Mouse (Mus musculus) hindbrain, embryonic 13.5 days (tissue): Measurements from ENCODE around the gene Rpl37a. TPM values are rescaled to one million over a fixed set of nuclear protein-coding genes. Genes with fewer than 3 reads are reported as not detected.

ENCODE experiments used
- ATAC-seq: fragments of 200-750 bp; cut with Nextera tagmentation; 2 replicates; pipeline ENCODE4 v1.8.0; 2017; ENCODE audit warnings: moderate TSS enrichment; ENCODE audit not compliant: low FRiP score
- H3K27ac ChIP-seq: fragments of 300-500 bp; sonication (generic); 2 replicates; pipeline ENCODE4 v1.5.1; 2015; ENCODE audit warnings: inconsistent platforms, mild to moderate bottlenecking, moderate library complexity
- H3K27me3 ChIP-seq: fragments of 300-500 bp; sonication (generic); 2 replicates; pipeline ENCODE4 v1.6.1; 2015; ENCODE audit warnings: mild to moderate bottlenecking, inconsistent platforms
- H3K36me3 ChIP-seq: fragments of 300-500 bp; sonication (generic); 2 replicates; pipeline ENCODE4 v1.6.1; 2015; ENCODE audit warnings: mild to moderate bottlenecking, inconsistent platforms
- H3K4me1 ChIP-seq: fragments of 300-500 bp; sonication (generic); replicated peaks from 2 replicates; pipeline ENCODE4 v1.6.1; 2015; ENCODE audit warnings: inconsistent platforms
- H3K4me2 ChIP-seq: fragments of 300-500 bp; sonication (generic); 2 replicates; pipeline ENCODE4 v1.6.1; 2015; ENCODE audit warnings: inconsistent platforms, mild to moderate bottlenecking, moderate library complexity
- H3K4me3 ChIP-seq: fragments of 300-500 bp; sonication (generic); 2 replicates; pipeline ENCODE4 v1.5.1; 2015; ENCODE audit warnings: mild to moderate bottlenecking, inconsistent platforms
- H3K9ac ChIP-seq: fragments of 300-500 bp; sonication (generic); 2 replicates; pipeline ENCODE4 v1.6.1; 2015; ENCODE audit warnings: mild to moderate bottlenecking, inconsistent platforms
- H3K9me3 ChIP-seq: fragments of 300-500 bp; sonication (generic); 2 replicates; pipeline ENCODE4 v1.6.1; 2016; ENCODE audit warnings: inconsistent platforms
- WGBS: fragments of 180-500 bp; shearing (Covaris S2); methylation state at CpG from one replicate; pipeline ENCODE4 v1.1.7; 2015; 5-methylcytosine and 5-hydroxymethylcytosine counted together
- polyA plus RNA-seq: library from polyadenylated mRNA; unstranded; fragments of >200 nt; fragmentation: Nextera tagmentation; extraction: Ambion mirVana; gene quantifications from 2 replicates; pipeline ENCODE4 v1.2.1, GENCODE M21; 2015

Rpl37a gene
- polyA plus RNA-seq, 1 experiment from 2014 or later = 1,281 TPM

DNA sequence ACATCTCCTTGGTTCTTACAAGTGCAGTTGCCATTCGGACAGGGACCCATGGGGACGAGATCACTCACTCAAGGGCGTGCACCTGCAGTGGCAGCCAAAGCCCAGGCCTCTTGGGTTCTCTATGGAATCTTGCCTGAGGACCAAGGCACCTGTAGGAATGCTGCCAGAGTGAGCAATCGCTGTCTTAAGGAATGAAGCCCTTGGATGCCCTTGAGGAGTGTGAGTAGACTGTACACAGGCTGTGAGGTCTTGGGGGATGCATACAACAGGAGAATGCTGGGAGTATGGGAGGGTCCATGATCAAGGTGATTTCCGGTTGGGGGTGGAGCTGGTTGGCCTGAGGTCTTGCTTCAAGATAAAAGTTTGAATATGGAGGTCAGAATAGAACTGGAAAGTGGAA is 30.3 kb downstream of the Rpl37a start:
- H3K9me3 ChIP-seq = no peaks in the 10 kb centered on the region
- H3K4me1 ChIP-seq = peaks cover 20% of the 10 kb centered on the region
- H3K27ac ChIP-seq = no peak overlapping the region
- H3K9ac ChIP-seq = no peak overlapping the region
- no peaks in the 10 kb centered on the region for H3K36me3 ChIP-seq
- ATAC-seq = no peak
- no peak overlapping the region for H3K4me2 ChIP-seq
- no peaks in the 10 kb centered on the region for H3K27me3 ChIP-seq
- H3K4me3 ChIP-seq = no peak overlapping the region
- WGBS = 92% methylated on average over 5 of the region's 5 CpGs

DNA sequence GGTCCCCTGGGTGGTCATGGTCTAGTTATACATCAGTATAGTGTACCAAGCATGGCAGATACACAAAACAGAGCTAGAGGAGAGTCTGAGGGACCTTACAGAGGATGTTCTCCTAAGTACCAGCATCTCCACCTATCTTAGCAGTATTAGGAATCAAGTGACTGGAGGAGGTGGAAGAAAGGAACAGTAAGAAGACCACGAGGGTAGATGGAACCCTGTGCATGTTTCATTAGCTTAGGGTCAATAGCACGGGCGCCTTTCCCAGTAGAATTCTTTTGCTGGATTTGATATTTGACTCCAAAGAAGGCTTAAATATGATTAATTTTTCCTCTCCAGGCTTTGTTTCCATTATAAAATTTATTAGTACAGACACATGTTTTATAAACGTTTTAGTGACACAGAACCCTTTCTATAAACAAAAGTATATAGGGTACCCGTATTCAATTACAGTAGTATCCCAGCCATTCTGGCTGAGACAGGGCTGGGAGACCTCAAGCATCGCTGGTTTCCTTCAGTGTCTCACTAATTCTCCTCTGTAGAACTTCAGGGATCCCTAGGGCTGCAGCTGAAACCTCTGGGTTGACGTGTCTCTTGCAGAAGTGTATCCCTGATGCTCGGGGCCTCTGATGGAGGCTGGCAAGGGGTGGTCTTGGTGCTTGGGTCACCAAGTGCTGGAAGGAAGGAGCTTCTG is 33.9 kb downstream of the Rpl37a start:
- 80% methylated on average over 8 of the region's 8 CpGs for WGBS
- Histone ChIP-seq H3K4me3 (no peak overlapping the region), H3K27me3 (no peaks in the 10 kb centered on the region), H3K4me2 (no peak overlapping the region), H3K27ac (no peak overlapping the region), H3K9me3 (no peaks in the 10 kb centered on the region), H3K9ac (no peak overlapping the region), H3K36me3 (no peaks in the 10 kb centered on the region), H3K4me1 (peaks cover 2% of the 10 kb centered on the region)
- ATAC-seq = no peak

DNA sequence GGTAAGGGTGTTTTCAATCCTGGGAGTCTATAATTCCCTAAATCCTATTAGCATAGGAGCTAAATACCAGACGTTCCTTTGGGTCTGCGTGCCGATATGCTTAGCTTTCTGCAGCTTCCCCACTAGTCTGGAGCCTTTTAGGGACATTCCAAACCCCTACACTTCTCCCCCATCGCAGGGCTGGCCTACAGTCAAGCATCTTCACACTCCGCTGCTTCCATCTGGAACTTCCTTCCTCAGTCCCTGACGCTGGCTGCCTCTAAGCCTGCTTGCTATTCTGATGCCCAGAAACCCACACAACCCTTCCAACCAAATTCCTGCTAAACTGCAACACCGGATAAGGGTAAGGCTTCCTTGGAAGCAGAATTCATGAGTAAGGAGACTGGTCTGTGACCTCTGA is 35.3 kb downstream of the Rpl37a start:
- Histone ChIP-seq H3K9me3 (no peaks in the 10 kb centered on the region), H3K4me3 (no peak overlapping the region), H3K36me3 (no peaks in the 10 kb centered on the region), H3K27me3 (no peaks in the 10 kb centered on the region), H3K27ac (no peak overlapping the region), H3K9ac (no peak overlapping the region), H3K4me2 (no peak overlapping the region), H3K4me1 (no peaks in the 10 kb centered on the region)
- no peak for ATAC-seq
- WGBS = 76% methylated on average over 7 of the region's 7 CpGs

DNA sequence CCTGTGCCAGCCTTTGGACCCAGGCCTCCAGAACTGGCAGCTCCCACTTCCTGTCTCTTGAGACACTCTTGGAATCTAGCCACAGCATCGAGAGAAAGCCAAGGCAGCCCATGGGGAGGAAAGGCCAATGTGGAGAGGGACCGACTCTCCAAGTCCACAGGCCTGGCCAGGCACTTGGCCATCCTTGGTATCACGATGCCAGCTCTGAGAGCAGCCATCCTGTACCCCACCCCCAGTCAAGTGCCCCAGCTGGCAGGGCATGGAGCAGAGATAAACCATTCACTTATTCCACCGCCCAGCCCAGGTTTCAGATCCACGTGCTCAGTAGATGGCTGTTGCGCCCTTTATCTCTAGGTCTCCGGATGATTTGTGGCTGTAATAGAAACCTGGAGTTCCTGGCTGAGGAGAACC is 40.3 kb downstream of the Rpl37a start:
- H3K36me3 ChIP-seq = no peaks in the 10 kb centered on the region
- no peak for ATAC-seq
- H3K27ac ChIP-seq = no peak overlapping the region
- H3K9ac ChIP-seq = no peak overlapping the region
- H3K27me3 ChIP-seq = no peaks in the 10 kb centered on the region
- H3K4me1 ChIP-seq = no peaks in the 10 kb centered on the region
- 90% methylated on average over 7 of the region's 7 CpGs for WGBS
- no peak overlapping the region for H3K4me3 ChIP-seq
- no peak overlapping the region for H3K4me2 ChIP-seq
- H3K9me3 ChIP-seq = no peaks in the 10 kb centered on the region

DNA sequence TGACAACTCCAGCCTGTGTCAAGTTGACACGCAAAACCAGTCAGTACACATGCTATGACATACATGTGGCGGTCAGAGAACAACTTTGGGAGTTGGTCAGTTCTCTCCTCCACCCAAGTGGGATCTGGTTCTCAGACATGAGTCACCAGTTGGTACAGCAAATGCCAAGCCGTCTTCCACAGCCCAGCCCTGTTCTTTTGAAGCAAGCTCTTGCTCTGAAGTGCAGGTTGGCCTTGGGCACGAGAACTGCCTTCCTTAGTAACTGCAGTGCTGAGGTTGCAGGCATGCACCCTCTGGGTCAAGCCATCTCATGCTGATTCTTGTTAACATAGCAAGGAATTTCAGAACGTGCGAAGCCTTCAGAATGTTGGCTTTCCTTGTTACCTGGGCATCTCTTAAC is 42.1 kb downstream of the Rpl37a start:
- ATAC-seq = no peak
- Histone ChIP-seq H3K9me3 (no peaks in the 10 kb centered on the region), H3K27ac (no peak overlapping the region), H3K4me3 (no peak overlapping the region), H3K4me2 (no peak overlapping the region), H3K4me1 (no peaks in the 10 kb centered on the region), H3K27me3 (no peaks in the 10 kb centered on the region), H3K36me3 (no peaks in the 10 kb centered on the region), H3K9ac (no peak overlapping the region)
- WGBS = 85% methylated on average over 6 of the region's 6 CpGs

DNA sequence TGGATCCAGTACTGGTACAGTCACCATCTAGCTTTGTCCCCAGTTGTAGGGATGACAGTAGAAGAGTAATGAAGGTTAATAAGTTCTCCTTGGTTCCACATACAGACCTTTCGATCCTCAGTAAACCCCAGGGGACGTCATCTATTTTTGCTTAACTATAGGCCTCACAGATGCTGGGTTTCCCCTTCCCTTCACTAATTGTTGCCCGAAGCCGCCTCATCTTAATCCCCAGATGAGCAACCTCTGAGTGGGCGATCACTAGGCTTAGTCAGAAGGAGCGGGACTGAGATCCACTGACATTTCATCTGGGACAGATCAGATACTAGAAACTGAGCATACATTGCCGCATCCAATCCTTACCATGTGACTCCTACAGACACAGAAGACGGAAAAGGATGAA is 44.1 kb downstream of the Rpl37a start:
- H3K9me3 ChIP-seq = no peaks in the 10 kb centered on the region
- H3K27me3 ChIP-seq = no peaks in the 10 kb centered on the region
- H3K4me3 ChIP-seq = no peak overlapping the region
- no peak overlapping the region for H3K9ac ChIP-seq
- no peaks in the 10 kb centered on the region for H3K4me1 ChIP-seq
- no peak for ATAC-seq
- H3K4me2 ChIP-seq = no peak overlapping the region
- WGBS = 75% methylated on average over 8 of the region's 8 CpGs
- H3K27ac ChIP-seq = no peak overlapping the region
- H3K36me3 ChIP-seq = no peaks in the 10 kb centered on the region

DNA sequence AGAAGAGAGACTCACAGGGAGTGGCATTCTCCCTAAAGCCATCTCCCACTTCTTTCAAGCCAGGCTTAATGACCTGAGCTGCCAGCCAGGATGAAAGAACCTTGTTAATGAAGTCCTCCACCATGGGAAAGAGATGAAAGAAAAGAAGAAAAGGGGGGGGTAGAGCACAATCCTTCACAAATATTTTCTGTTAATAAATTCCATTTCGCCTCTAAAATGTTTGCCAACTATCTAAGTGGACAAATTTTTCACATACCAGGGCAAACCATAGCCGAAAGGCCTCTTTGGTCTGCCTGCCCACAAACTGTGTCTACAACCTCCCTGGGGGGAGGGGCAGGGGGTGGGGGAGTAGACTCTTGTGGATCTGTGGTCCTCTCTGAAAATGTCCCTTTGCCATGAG is 44.7 kb downstream of the Rpl37a start:
- ATAC-seq = no peak

DNA sequence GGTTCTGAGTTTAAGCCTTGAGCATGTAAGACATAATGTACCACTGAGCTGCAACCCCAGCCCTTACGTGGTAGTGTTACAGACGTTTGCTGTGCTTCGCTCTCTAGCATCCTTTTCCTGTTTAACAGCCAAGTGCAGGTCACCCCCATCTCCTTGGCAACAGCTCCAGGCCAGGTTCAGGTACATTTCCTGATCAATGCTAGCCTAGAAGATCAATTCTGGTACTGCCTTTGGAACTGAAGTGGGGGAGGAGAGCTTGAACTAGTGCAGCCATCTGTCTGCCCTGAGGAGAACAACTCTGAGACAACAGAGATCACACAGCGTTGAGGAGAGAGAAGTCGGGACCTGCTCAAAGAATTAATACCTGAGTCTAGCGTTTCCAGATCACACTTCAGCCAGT is 48.7 kb downstream of the Rpl37a start:
- Histone ChIP-seq H3K27me3 (no peaks in the 10 kb centered on the region), H3K4me2 (no peak overlapping the region), H3K27ac (no peak overlapping the region), H3K36me3 (no peaks in the 10 kb centered on the region), H3K4me3 (no peak overlapping the region), H3K9me3 (no peaks in the 10 kb centered on the region), H3K4me1 (0 out of 2 replicates have a peak, but pooled peaks cover 3% of the 10 kb centered on the region), H3K9ac (no peak overlapping the region)
- 89% methylated on average over 6 of the region's 6 CpGs for WGBS
- ATAC-seq = no peak

More for the DNA sequence above, 44.7 kb downstream of the Rpl37a start:
- WGBS = 76% methylated on average over 2 of the region's 2 CpGs
- no peak overlapping the region for H3K4me3 ChIP-seq
- no peaks in the 10 kb centered on the region for H3K27me3 ChIP-seq
- H3K36me3 ChIP-seq = no peaks in the 10 kb centered on the region
- H3K4me1 ChIP-seq = no peaks in the 10 kb centered on the region
- no peak overlapping the region for H3K27ac ChIP-seq
- H3K9me3 ChIP-seq = no peaks in the 10 kb centered on the region
- no peak overlapping the region for H3K4me2 ChIP-seq
- no peak overlapping the region for H3K9ac ChIP-seq

Other genes starting within 250 kb of the Rpl37a start
- gene March4, start 174.4 kb upstream of the Rpl37a start, polyA plus RNA-seq = 5.6 and 6.5 TPM in 2 replicates
- gene Smarcal1, start 128.0 kb upstream of the Rpl37a start, polyA plus RNA-seq = 24.7 and 25.4 TPM in 2 replicates
- not detected in 2 replicates for gene Ankar, start 10.7 kb upstream of the Rpl37a start, polyA plus RNA-seq
- gene Igfbp2, start 113.2 kb downstream of the Rpl37a start, polyA plus RNA-seq = 392 and 465 TPM in 2 replicates
- 60.5 and 68.4 TPM in 2 replicates for gene Igfbp5, start 163.6 kb downstream of the Rpl37a start, polyA plus RNA-seq